ENCODE assay signal across 12 mouse cellular contexts in the genomic region with DNA sequence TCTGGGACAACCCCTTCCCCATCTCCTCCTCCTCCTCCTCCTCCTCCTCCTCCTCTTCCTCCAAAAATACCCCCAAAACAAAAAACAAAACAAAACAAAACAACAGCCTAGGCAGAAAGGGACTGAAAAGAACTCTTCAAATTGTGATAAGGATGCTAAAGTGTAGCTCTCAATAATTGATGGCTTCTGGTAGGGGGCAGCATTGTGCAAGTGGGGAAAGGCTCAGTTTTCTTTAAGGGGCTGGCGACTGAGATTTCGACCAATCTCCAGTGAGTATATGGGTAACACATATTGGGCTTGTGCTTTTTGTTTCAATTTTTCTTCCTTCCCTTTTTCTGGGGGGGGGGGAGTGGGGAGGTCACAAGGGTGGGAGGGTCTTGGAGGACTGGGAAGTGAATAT. TPM values are rescaled to one million over a fixed set of nuclear protein-coding genes. Genes with fewer than 3 reads are reported as not detected.
A peak's percentile ranks its signal among the peaks of the same experiment; 100 is the strongest.
DNase-seq lines count a peak whose midpoint lies in the region; ATAC-seq and TF ChIP-seq lines count a peak whose summit lies in the region.
"Had no signal": no experiment of that assay in that cellular context is flagged by ENCODE, and none has a peak within 500 bp of the region (broad histone marks: within the 10 kb centered on the region; RNA-seq: fewer than 3 reads in every experiment).

No protein-coding gene starts in this region.

- H3K79me2 ChIP-seq in CH12.LX (replicated peaks; ENCODE audit: control insufficient read depth, extremely low read depth, insufficient read depth, poor library complexity, severe bottlenecking): no peaks in the 10 kb centered on the region

- intact Hi-C loops in left cerebral cortex, postnatal 4 days (cut with DNase I): loop anchor here (5.0 kb wide), 1 partner anchor 880 kb away; no protein-coding TSS in a partner anchor
- intact Hi-C loops in left cerebral cortex, postnatal 10 days (cut with DNase I): loop anchor here (5.0 kb wide), 2 partner anchors 450 to 880 kb away; no protein-coding TSS in a partner anchor

- no peaks in the 10 kb centered on the region for H3K9me3 ChIP-seq in embryonic facial prominence, embryonic 11.5 days (replicated peaks; ENCODE audit: control insufficient read depth, low read length)
- no peaks in the 10 kb centered on the region for H3K9me3 ChIP-seq in embryonic facial prominence, embryonic 10.5 days
- no peaks in the 10 kb centered on the region for H3K9me3 ChIP-seq in CH12.LX (replicated peaks; ENCODE audit: low read length)

- DNase-seq in embryonic facial prominence, embryonic 11.5 days (ENCODE audit: low spot score): peak; percentile 20
- DNase-seq in embryonic facial prominence, embryonic 10.5 days (ENCODE audit: low spot score): no peak
- peak; percentile 4 for DNase-seq in left cerebral cortex, postnatal 4 days
- DNase-seq in left cerebral cortex, postnatal 10 days (ENCODE audit: extremely low spot score in 1 of 2, low spot score in 2 of 2): no peak
- peak; percentile 44 for DNase-seq in CH12.LX (ENCODE audit: extremely low read depth)
- peak; percentile 41 for DNase-seq in embryo, embryonic 11 days
- DNase-seq in adrenal gland, adult 2 months: no peak
- DNase-seq in spleen, postnatal 36 days (ENCODE audit: low spot score in 2 of 2): no peak
- DNase-seq: adrenal gland, adult 8-10 months; cerebellum, adult 2 months had no signal

- dilution Hi-C loops in CH12.LX (cut with MboI; ENCODE audit: extremely low pct_ligation_motif_present, extremely low pct_unique_long_range_greater_than_20kb, low sequenced_read_pairs): no loop called here

- TF ChIP-seq POLR2A in CH12.LX (IDR thresholded peaks at IDR 0.05; ENCODE audit: low read depth, low read length): no peak

- 47% methylated on average over 2 of the region's 2 CpGs for WGBS in embryonic facial prominence, embryonic 11.5 days
- whole genome bisulfite sequencing in embryonic facial prominence, embryonic 10.5 days: 34% methylated on average over 2 of the region's 2 CpGs

- in situ Hi-C loops in CH12.LX (cut with MboI; ENCODE audit: low pct_ligation_motif_present, low pct_unique_long_range_greater_than_20kb, low sequenced_read_pairs): loop anchor here (25.0 kb wide), 4 partner anchors 95 to 845 kb away; no protein-coding TSS in a partner anchor

- H3K27me3 ChIP-seq in embryonic facial prominence, embryonic 11.5 days (ENCODE audit: control insufficient read depth, insufficient read depth, low read length): no peaks in the 10 kb centered on the region
- H3K27me3 ChIP-seq in embryonic facial prominence, embryonic 10.5 days (replicated peaks; ENCODE audit: low read depth, poor library complexity, severe bottlenecking): peaks cover 52% of the 10 kb centered on the region
- H3K27me3 ChIP-seq in CH12.LX (replicated peaks): no peaks in the 10 kb centered on the region

- no peak overlapping the region for H3K9ac ChIP-seq in embryonic facial prominence, embryonic 11.5 days (replicated peaks; ENCODE audit: low read length)
- H3K9ac ChIP-seq in CH12.LX (ENCODE audit: insufficient read depth, low read depth): no peak overlapping the region
- H3K9ac ChIP-seq: hindbrain, embryonic 14.5 days had no signal

- no peak overlapping the region for H3K4me3 ChIP-seq in embryonic facial prominence, embryonic 11.5 days (ENCODE audit: low read depth, low read length)
- no peak overlapping the region for H3K4me3 ChIP-seq in embryonic facial prominence, embryonic 10.5 days
- H3K4me3 ChIP-seq in CH12.LX (replicated peaks in 1 of 3; ENCODE audit: low read depth in 2 of 3, low read length in 2 of 3, poor library complexity in 1 of 3): no peak overlapping the region

- no peak for ATAC-seq in embryonic facial prominence, embryonic 11.5 days (replicated peaks; ENCODE audit: insufficient number of reproducible peaks, low FRiP score, low TSS enrichment, low read depth)

- H3K27ac ChIP-seq in embryonic facial prominence, embryonic 11.5 days (replicated peaks; ENCODE audit: low read depth, low read length): no peak overlapping the region
- no peak overlapping the region for H3K27ac ChIP-seq in embryonic facial prominence, embryonic 10.5 days (replicated peaks)
- H3K27ac ChIP-seq in CH12.LX (ENCODE audit: insufficient read depth, low read depth): no peak overlapping the region
- H3K27ac ChIP-seq: hindbrain, embryonic 14.5 days had no signal

- TF ChIP-seq RAD21 in CH12.LX (IDR thresholded peaks at IDR 0.05; ENCODE audit: low read depth, low read length): peak; percentile 0

- no peaks in the 10 kb centered on the region for H3K36me3 ChIP-seq in embryonic facial prominence, embryonic 11.5 days (replicated peaks; ENCODE audit: control insufficient read depth, insufficient read depth, low read depth, low read length)
- H3K36me3 ChIP-seq in embryonic facial prominence, embryonic 10.5 days (replicated peaks): no peaks in the 10 kb centered on the region
- H3K36me3 ChIP-seq in CH12.LX (replicated peaks in 1 of 2; ENCODE audit: control insufficient read depth in 1 of 2, insufficient read depth in 1 of 2, low read length in 1 of 2): no peaks in the 10 kb centered on the region

- peak in 1 of 2 experiments; percentile 45; a peak in 2 of 4 replicates for TF ChIP-seq CTCF in CH12.LX (conservative IDR thresholded peaks at IDR 0.05 in 1 of 2, IDR thresholded peaks at IDR 0.05 in 1 of 2; ENCODE audit: low read depth in 2 of 2, low read length in 2 of 2)

- no peaks in the 10 kb centered on the region for H3K4me1 ChIP-seq in embryonic facial prominence, embryonic 11.5 days (ENCODE audit: control insufficient read depth, insufficient read depth, low read length)
- no peaks in the 10 kb centered on the region for H3K4me1 ChIP-seq in embryonic facial prominence, embryonic 10.5 days
- peaks cover 0 to 4% of the 10 kb centered on the region in 2 experiments; a peak in 1 of 4 replicates for H3K4me1 ChIP-seq in CH12.LX (ENCODE audit: control insufficient read depth in 1 of 2, insufficient read depth in 2 of 2)

- no peak overlapping the region for H3K4me2 ChIP-seq in embryonic facial prominence, embryonic 11.5 days (ENCODE audit: low read depth, low read length)
- no peak overlapping the region for H3K4me2 ChIP-seq in CH12.LX (ENCODE audit: insufficient read depth, low read depth, poor library complexity, severe bottlenecking)
- H3K4me2 ChIP-seq: heart, embryonic 11.5 days; hindbrain, embryonic 14.5 days had no signal

- TF ChIP-seq EP300 in CH12.LX (IDR thresholded peaks at IDR 0.05; ENCODE audit: low read length): no peak

TF ChIP-seq in CH12.LX, 34 proteins besides CTCF, POLR2A, EP300 and RAD21:
- no peak for TF ChIP-seq ZNF384 (IDR thresholded peaks at IDR 0.05; ENCODE audit: low read depth, low read length)
- TF ChIP-seq PAX5 (IDR thresholded peaks at IDR 0.05; ENCODE audit: low read length): no peak
- TF ChIP-seq ZMIZ1 (IDR thresholded peaks at IDR 0.05; ENCODE audit: low read depth, low read length): no peak
- no peak for TF ChIP-seq USF2 (conservative IDR thresholded peaks at IDR 0.05; ENCODE audit: low read depth, low read length)
- TF ChIP-seq E2F4 (IDR thresholded peaks at IDR 0.05; ENCODE audit: insufficient replicate concordance, low read depth, low read length): no peak
- TF ChIP-seq ETS1 (conservative IDR thresholded peaks at IDR 0.05; ENCODE audit: low read depth, low read length): no peak
- no peak for TF ChIP-seq HCFC1 (IDR thresholded peaks at IDR 0.05; ENCODE audit: low read depth, low read length)
- TF ChIP-seq MAX (IDR thresholded peaks at IDR 0.05; ENCODE audit: low read length): no peak
TF ChIP-seq in CH12.LX: peak in this region for 0.

RNA-seq across cellular contexts. Expression of a gene that starts 37.9 kb away (rescaled TPM):
- 1.5 and 1.7 TPM in 2 replicates for polyA plus RNA-seq in embryonic facial prominence, embryonic 11.5 days (2014; fragmentation: Nextera tagmentation; extraction: Ambion mirVana)
- 1.7 and 1.9 TPM in 2 replicates for polyA plus RNA-seq in embryonic facial prominence, embryonic 10.5 days (2016; fragmentation: Nextera tagmentation; extraction: Ambion mirVana)
- total RNA-seq in left cerebral cortex, postnatal 4 days (2021): 10 to 100 TPM; 86.2 to 94.6 TPM
- 100 to 1,000 TPM; 132 to 142 TPM for total RNA-seq in left cerebral cortex, postnatal 10 days (2021)
- total RNA-seq in CH12.LX (2012; rRNA removed) (0.17 and 0.25 TPM in 2 replicates), CH12.LX (2014; rRNA removed) (0.54 and 0.63 TPM in 2 replicates)
- polyA plus RNA-seq in CH12.LX (2012; ENCODE audit: insufficient read length, low read depth): 0.29 and 0.30 TPM in 2 replicates
- 10 to 100 TPM; 14.5 to 19.0 TPM for total RNA-seq in adrenal gland, adult 2 months (2021)
- 0.62 and 1.1 TPM in 2 replicates for polyA plus RNA-seq in adrenal gland, adult 2 months (2012; rRNA removed)

Comparison
In these comparisons a context has a peak if more than half of its experiments do, and no peak if none do; other contexts are left out.
1. DNase-seq: peak in embryonic facial prominence, embryonic 11.5 days (single experiment), left cerebral cortex, postnatal 4 days (single experiment), CH12.LX (single experiment) and embryo, embryonic 11 days (single experiment); none in embryonic facial prominence, embryonic 10.5 days (single experiment), left cerebral cortex, postnatal 10 days (0 of 2), adrenal gland, adult 2 months (single experiment) and spleen, postnatal 36 days (0 of 2).
2. RNA of a gene that starts 37.9 kb away (total RNA-seq): 132 to 142 TPM in left cerebral cortex, postnatal 10 days, 86.2 to 94.6 TPM in left cerebral cortex, postnatal 4 days and 14.5 to 19.0 TPM in adrenal gland, adult 2 months; 0.17 to 0.63 TPM in CH12.LX; every median in the first group is over 4 times any median in the second.